Mouse (Mus musculus) MEL (cell line): ENCODE measurements at regions not wholly inside any gene's neighbourhood (a gene's known extent, or its start where the extent isn't known, plus 50 kb on each side); places are given as distances from the start of the nearest gene placed in this dataset.

Experiments
- DNase-seq: peaks from one replicate; pipeline ENCODE4 v3.0.0; 2011; ENCODE audit warnings: low read depth, low spot score
- H3K27ac ChIP-seq: 2 replicates; pipeline ENCODE4 v1.5.1; 2012; ENCODE audit warnings: low read depth, mild to moderate bottlenecking, control low read depth, low read length, moderate library complexity; ENCODE audit not compliant: control insufficient read depth
- H3K27me3 ChIP-seq, 2 experiments: fragments of 150-350 bp in 1 of 2; sonication (generic) in 1 of 2; 2 replicates each; pipeline ENCODE4 v1.6.1; 2012; ENCODE audit warnings: low read length in 2 of 2, mild to moderate bottlenecking in 2 of 2, improper control_type of control experiment in 1 of 2, moderate library complexity in 1 of 2; ENCODE audit not compliant: insufficient read depth in 2 of 2, control insufficient read depth in 1 of 2
- H3K36me3 ChIP-seq, 2 experiments: 2 replicates each; pipeline ENCODE4 v1.6.1; 2012 to 2014; ENCODE audit warnings: low read length in 2 of 2, improper control_type of control experiment in 1 of 2, inconsistent platforms in 1 of 2, mild to moderate bottlenecking in 1 of 2; ENCODE audit not compliant: insufficient read depth in 2 of 2, control insufficient read depth in 1 of 2
- H3K4me1 ChIP-seq, 2 experiments: fragments of 150-350 bp in 1 of 2; sonication (generic) in 1 of 2; 2 replicates each; pipeline ENCODE4 v1.6.1; 2012; ENCODE audit warnings: low read length in 2 of 2, improper control_type of control experiment in 1 of 2, mild to moderate bottlenecking in 1 of 2; ENCODE audit not compliant: insufficient read depth in 2 of 2, control insufficient read depth in 1 of 2
- H3K4me3 ChIP-seq, 2 experiments: fragments of 150-350 bp in 1 of 2; sonication (generic) in 1 of 2; 2 replicates each; pipeline ENCODE4 v1.5.1; 2012; ENCODE audit warnings: low read depth in 2 of 2, low read length in 2 of 2, mild to moderate bottlenecking in 2 of 2, moderate library complexity in 2 of 2, control low read depth in 1 of 2, improper control_type of control experiment in 1 of 2; ENCODE audit not compliant: control insufficient read depth in 1 of 2, insufficient read depth in 1 of 2
- H3K79me2 ChIP-seq: 2 replicates; pipeline ENCODE4 v1.6.1; 2012; ENCODE audit warnings: mild to moderate bottlenecking, low read length, moderate library complexity; ENCODE audit not compliant: control insufficient read depth, poor library complexity, insufficient read depth
- H3K9ac ChIP-seq: 2 replicates; pipeline ENCODE4 v1.6.1; 2012; ENCODE audit warnings: low read depth, mild to moderate bottlenecking, control low read depth, low read length, moderate library complexity; ENCODE audit not compliant: control insufficient read depth, poor library complexity, severe bottlenecking
- H3K9me3 ChIP-seq: fragments of 150-350 bp; sonication (generic); replicated peaks from 2 replicates; pipeline ENCODE4 v1.6.1; 2012; ENCODE audit warnings: mild to moderate bottlenecking, low read length, improper control_type of control experiment, moderate library complexity; ENCODE audit not compliant: insufficient read depth
- CHD2 ChIP-seq: IDR thresholded peaks from 2 replicates; pipeline ENCODE4 v1.6.1; 2011; ENCODE audit warnings: low read length, improper control_type of control experiment
- ELF1 ChIP-seq: IDR thresholded peaks from 2 replicates; pipeline ENCODE4 v1.6.1; 2014; ENCODE audit warnings: low read depth, mild to moderate bottlenecking, inconsistent platforms, low read length, improper control_type of control experiment, moderate library complexity
- GABPA ChIP-seq: IDR thresholded peaks from 2 replicates; pipeline ENCODE4 v1.6.1; 2012; ENCODE audit warnings: low read depth, mild to moderate bottlenecking, inconsistent platforms, low read length, improper control_type of control experiment, moderate library complexity
- GATA1 ChIP-seq: IDR thresholded peaks from 2 replicates; pipeline ENCODE4 v1.6.1; 2011; ENCODE audit warnings: low read depth, low read length, improper control_type of control experiment
- HCFC1 ChIP-seq: IDR thresholded peaks from 2 replicates; pipeline ENCODE4 v1.6.1; 2012; ENCODE audit warnings: low read depth, mild to moderate bottlenecking, inconsistent platforms, low read length, improper control_type of control experiment, moderate library complexity
- JUND ChIP-seq: IDR thresholded peaks from 2 replicates; pipeline ENCODE4 v1.6.1; 2011; ENCODE audit warnings: low read depth, mild to moderate bottlenecking, improper control_type of control experiment, low read length
- KAT2A ChIP-seq: conservative IDR thresholded peaks from 2 replicates; pipeline ENCODE4 v1.6.1; 2012; ENCODE audit warnings: low read depth, low read length, improper control_type of control experiment, inconsistent platforms
- MAFK ChIP-seq: IDR thresholded peaks from 2 replicates; pipeline ENCODE4 v1.6.1; 2011; ENCODE audit warnings: low read depth, mild to moderate bottlenecking, low read length, improper control_type of control experiment, borderline replicate concordance
- MAX ChIP-seq: IDR thresholded peaks from 2 replicates; pipeline ENCODE4 v1.6.1; 2011; ENCODE audit warnings: low read length, improper control_type of control experiment
- MAZ ChIP-seq: IDR thresholded peaks from 2 replicates; pipeline ENCODE4 v1.6.1; 2012; ENCODE audit warnings: low read depth, mild to moderate bottlenecking, inconsistent platforms, low read length, improper control_type of control experiment
- MXI1 ChIP-seq: IDR thresholded peaks from 2 replicates; pipeline ENCODE4 v1.6.1; 2011; ENCODE audit warnings: mild to moderate bottlenecking, low read depth, low read length, improper control_type of control experiment
- MYB ChIP-seq: IDR thresholded peaks from 2 replicates; pipeline ENCODE4 v1.6.1; 2011; ENCODE audit warnings: mild to moderate bottlenecking, low read depth, low read length, improper control_type of control experiment
- NELFE ChIP-seq: IDR thresholded peaks from 2 replicates; pipeline ENCODE4 v1.6.1; 2011; ENCODE audit warnings: low read depth, low read length, improper control_type of control experiment
- POLR2A ChIP-seq, 2 experiments: IDR thresholded peaks; 2 replicates each; pipeline ENCODE4 v1.6.1; 2011 to 2012; ENCODE audit warnings: low read length in 2 of 2, mild to moderate bottlenecking in 2 of 2, control low read depth in 1 of 2, improper control_type of control experiment in 1 of 2, low read depth in 1 of 2, moderate library complexity in 1 of 2; ENCODE audit not compliant: control insufficient read depth in 1 of 2, insufficient read depth in 1 of 2, poor library complexity in 1 of 2
- POLR2AphosphoS5 ChIP-seq: IDR thresholded peaks from 2 replicates; pipeline ENCODE4 v1.6.1; 2012; ENCODE audit warnings: low read depth, borderline replicate concordance, mild to moderate bottlenecking, inconsistent platforms, low read length, moderate library complexity, mixed read lengths
- RAD21 ChIP-seq: IDR thresholded peaks from 2 replicates; pipeline ENCODE4 v1.6.1; 2011; ENCODE audit warnings: mild to moderate bottlenecking, low read depth, low read length, improper control_type of control experiment
- SIN3A ChIP-seq: IDR thresholded peaks from 2 replicates; pipeline ENCODE4 v1.6.1; 2012; ENCODE audit warnings: low read length, improper control_type of control experiment, inconsistent platforms
- SMC3 ChIP-seq: IDR thresholded peaks from 2 replicates; pipeline ENCODE4 v1.6.1; 2011; ENCODE audit warnings: low read depth, low read length, improper control_type of control experiment
- TAL1 ChIP-seq: IDR thresholded peaks from 2 replicates; pipeline ENCODE4 v1.6.1; 2012; ENCODE audit warnings: mild to moderate bottlenecking, inconsistent platforms, low read length, moderate library complexity, mixed read lengths
- TCF12 ChIP-seq: IDR thresholded peaks from 2 replicates; pipeline ENCODE4 v1.6.1; 2014; ENCODE audit warnings: low read depth, mild to moderate bottlenecking, inconsistent platforms, low read length, improper control_type of control experiment, moderate library complexity
- UBTF ChIP-seq: IDR thresholded peaks from 2 replicates; pipeline ENCODE4 v1.6.1; 2012; ENCODE audit warnings: low read depth, mild to moderate bottlenecking, inconsistent platforms, low read length, improper control_type of control experiment, moderate library complexity, borderline replicate concordance; ENCODE audit not compliant: insufficient read depth
- USF1 ChIP-seq: IDR thresholded peaks from 2 replicates; pipeline ENCODE4 v1.6.1; 2014; ENCODE audit warnings: low read depth, mild to moderate bottlenecking, inconsistent platforms, low read length, improper control_type of control experiment, moderate library complexity
- USF2 ChIP-seq, 2 experiments: IDR thresholded peaks; 2 replicates each; pipeline ENCODE4 v1.6.1; 2011 to 2012; ENCODE audit warnings: improper control_type of control experiment in 2 of 2, low read length in 2 of 2, borderline replicate concordance in 1 of 2, inconsistent platforms in 1 of 2, low read depth in 1 of 2, mild to moderate bottlenecking in 1 of 2; ENCODE audit not compliant: insufficient read depth in 1 of 2
- ZMIZ1 ChIP-seq: IDR thresholded peaks from 2 replicates; pipeline ENCODE4 v1.6.1; 2012; ENCODE audit warnings: low read depth, mild to moderate bottlenecking, inconsistent platforms, low read length, improper control_type of control experiment, moderate library complexity

DNA sequence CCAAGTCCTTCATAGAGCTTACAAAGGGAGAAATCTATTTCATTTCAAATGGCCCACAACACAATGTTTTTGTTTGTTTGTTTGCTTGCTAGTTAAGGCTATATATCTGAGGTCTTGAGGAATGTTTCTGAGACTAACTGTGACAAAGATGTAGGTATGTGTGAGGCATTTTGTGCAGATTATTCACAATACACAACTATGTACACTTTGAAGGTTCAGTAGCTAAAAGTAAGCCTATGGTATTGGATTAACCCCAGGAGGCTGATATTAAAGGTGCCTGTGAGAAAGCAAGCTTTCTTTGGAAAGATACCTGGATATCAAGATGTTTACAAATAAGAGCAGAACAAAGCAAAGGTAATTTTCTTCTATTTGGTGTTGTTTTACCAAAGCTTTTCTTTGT lies 179.8 kb downstream of the Ifng start:
- Histone ChIP-seq H3K4me1 (no peaks in the 10 kb centered on the region), H3K4me3 (no peak overlapping the region), H3K36me3 (no peaks in the 10 kb centered on the region), H3K27ac (no peak overlapping the region), H3K9ac (no peak overlapping the region), H3K79me2 (no peaks in the 10 kb centered on the region), H3K9me3 (no peaks in the 10 kb centered on the region), H3K27me3 (no peaks in the 10 kb centered on the region)
- no peak for TF ChIP-seq JUND
- TF ChIP-seq NELFE: no peak
- TF ChIP-seq TAL1: no peak
- TF ChIP-seq POLR2AphosphoS5: no peak
- TF ChIP-seq MAZ: no peak
- no peak for TF ChIP-seq UBTF
- no peak for TF ChIP-seq GATA1
- TF ChIP-seq HCFC1: no peak
- TF ChIP-seq RAD21: no peak
- no peak for TF ChIP-seq TCF12
- no peak for TF ChIP-seq KAT2A
- no peak for TF ChIP-seq MAFK
- no peak for TF ChIP-seq SMC3
- TF ChIP-seq ZMIZ1: no peak
- no peak for TF ChIP-seq MYB
- no peak for TF ChIP-seq ELF1
- no peak for TF ChIP-seq CHD2
- TF ChIP-seq SIN3A: no peak
- no peak for TF ChIP-seq GABPA
- no peak for TF ChIP-seq MAX
- no peak for DNase-seq

DNA sequence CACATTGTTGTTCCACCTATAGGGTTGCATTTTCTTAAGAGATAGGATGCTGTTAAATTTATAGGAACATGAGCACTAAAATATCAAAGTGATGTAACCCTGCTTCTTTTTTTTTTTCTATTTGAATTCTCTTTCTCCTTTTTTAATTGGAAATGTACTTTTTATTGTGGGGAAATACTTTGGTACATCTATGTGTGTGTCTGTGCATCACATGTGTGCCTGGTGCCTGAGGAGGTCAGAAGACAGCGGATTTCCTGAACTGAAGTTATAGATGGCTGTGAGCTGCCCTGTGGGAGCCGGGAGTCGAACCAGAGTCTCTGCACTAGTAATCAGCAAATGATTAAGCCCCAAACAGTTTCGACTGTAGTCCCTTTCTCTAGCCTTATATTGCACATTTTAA lies 180.7 kb downstream of the Ifng start:
- no peak overlapping the region for H3K4me3 ChIP-seq
- TF ChIP-seq USF1 (no peak), RAD21 (no peak), USF2 (IDR thresholded peaks at IDR 0.05; ENCODE audit: borderline replicate concordance in 1 of 2, insufficient read depth in 1 of 2, low read depth in 1 of 2, low read length in 2 of 2) (no peak), SMC3 (no peak), POLR2A (IDR thresholded peaks at IDR 0.05; ENCODE audit: control insufficient read depth in 1 of 2, insufficient read depth in 1 of 2, low read depth in 1 of 2, low read length in 2 of 2, poor library complexity in 1 of 2) (no peak), UBTF (no peak), MYB (no peak), SIN3A (no peak), MXI1 (no peak), HCFC1 (no peak)
- H3K9ac ChIP-seq: no peak overlapping the region
- H3K79me2 ChIP-seq: no peaks in the 10 kb centered on the region
- DNase-seq: no peak
- no peaks in the 10 kb centered on the region for H3K9me3 ChIP-seq
- H3K36me3 ChIP-seq: no peaks in the 10 kb centered on the region
- H3K27ac ChIP-seq: no peak overlapping the region
- no peaks in the 10 kb centered on the region for H3K4me1 ChIP-seq
- no peaks in the 10 kb centered on the region for H3K27me3 ChIP-seq
